Mouse (Mus musculus) frontal cortex, postnatal 14 days (tissue): ENCODE results near the gene Pde4d.

Source experiments
- DNase-seq, 2 experiments: peaks; one replicate each; pipeline ENCODE4 v3.0.0; 2022; ENCODE audit warnings: low spot score in 2 of 2

The Pde4d gene

GRCm38 (mm10) chr13:109402396-109402795 is 952.6 kb downstream of the Pde4d start:
- DNase-seq: no peak

DNA sequence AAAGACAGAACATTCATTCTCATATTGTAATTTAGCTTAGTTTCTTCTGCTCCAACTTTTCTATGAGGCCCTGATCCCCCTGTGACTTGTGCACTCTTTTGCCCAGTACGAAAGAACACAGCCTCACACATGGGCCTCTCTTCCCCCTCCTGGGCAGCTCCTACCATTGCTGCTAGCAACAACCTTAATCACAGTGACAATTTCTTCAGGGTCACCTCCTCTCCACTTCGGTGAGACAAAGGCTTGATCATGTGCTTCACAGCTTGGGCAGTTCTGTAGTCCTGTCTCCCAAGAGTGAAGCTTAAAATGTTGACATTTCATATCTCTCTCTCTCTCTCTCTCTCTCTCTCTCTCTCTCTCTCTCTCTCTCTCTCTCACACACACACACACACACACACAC is 953.2 kb downstream of the Pde4d start:
- no peak for DNase-seq

DNA sequence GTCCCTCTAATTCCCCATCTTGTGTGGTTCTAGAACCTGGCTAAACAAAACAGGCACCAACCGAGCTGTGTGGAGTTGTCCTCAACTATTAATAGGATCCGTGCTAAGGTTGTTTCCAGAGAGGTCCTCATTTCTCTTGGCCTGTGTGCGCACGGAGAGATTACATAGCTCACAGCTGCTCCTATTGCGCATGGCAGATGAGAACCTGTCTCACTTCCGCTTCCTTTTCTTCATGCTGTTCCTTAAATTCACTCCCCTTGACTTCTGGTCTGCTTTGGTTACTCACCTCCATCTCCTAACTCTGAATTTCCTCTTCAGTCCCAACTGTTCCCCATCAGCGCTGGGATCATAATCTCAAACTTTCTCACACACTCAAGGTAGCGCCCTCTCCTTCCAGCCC is 956.6 kb downstream of the Pde4d start:
- DNase-seq: no peak

GRCm38 (mm10) chr13:109407371-109407770 is 957.6 kb downstream of the Pde4d start:
- DNase-seq: no peak

DNA sequence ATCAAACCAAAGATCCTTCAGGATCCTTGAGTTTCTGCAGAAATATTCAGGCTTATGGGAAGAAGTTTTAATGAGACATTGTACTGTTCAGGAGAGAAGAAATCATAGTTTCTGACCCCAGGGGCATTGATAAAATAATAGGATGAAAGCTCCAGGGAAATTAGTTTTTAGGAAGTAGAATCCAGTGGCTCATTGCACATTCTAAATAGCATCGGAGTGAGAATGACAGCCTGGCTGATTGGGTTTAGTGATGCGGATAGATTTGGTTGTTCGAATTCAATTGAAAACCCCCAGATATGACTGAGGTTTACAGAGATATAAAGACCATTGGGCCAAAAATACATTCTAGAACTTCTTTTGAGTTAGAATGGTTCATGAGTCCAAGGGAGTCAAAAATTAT is 970.7 kb downstream of the Pde4d start:
- no peak for DNase-seq

- DNase-seq: no peak
Measured at GRCm38 (mm10) chr13:109424906-109425305, 975.2 kb downstream of the Pde4d start.

DNA sequence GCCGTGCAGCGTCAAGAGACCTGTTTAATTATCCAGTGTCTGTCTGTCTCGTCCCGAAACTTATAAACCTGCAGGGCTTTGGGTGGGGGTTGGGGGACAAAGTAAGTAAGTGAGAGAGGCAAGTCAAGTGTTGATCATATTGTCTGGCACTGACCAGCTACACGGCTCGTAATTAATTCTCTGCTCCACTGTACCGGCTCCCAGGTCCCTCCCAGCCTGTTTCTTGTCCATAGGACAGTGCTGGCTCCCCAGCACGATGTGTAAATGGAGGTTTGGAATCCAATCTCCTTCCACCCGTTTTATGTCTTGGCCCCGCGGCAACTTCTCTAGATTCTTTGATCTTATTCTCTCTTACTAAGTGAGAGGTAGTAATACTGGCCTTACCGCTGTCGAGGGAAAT is 975.8 kb downstream of the Pde4d start:
- DNase-seq: no peak

DNA sequence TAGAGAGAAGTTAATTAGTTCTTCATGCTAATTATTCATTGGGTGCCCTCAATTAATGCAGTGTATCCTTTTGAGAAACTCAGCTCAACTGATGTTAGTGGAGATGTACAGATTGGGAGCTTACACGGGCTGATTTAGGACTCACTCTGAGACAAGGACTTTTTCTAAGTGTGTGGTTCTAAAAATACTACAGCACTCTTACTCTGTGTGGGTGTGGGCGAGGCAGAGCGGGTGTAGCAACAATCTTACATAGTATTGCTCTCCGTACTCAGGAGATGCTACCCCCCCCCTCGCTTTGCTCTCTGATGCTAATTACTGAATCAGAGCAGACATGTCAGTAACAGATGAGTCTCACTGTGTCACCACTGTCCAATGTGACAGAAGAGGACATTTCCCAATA is 976.3 kb downstream of the Pde4d start:
- DNase-seq: no peak

DNA sequence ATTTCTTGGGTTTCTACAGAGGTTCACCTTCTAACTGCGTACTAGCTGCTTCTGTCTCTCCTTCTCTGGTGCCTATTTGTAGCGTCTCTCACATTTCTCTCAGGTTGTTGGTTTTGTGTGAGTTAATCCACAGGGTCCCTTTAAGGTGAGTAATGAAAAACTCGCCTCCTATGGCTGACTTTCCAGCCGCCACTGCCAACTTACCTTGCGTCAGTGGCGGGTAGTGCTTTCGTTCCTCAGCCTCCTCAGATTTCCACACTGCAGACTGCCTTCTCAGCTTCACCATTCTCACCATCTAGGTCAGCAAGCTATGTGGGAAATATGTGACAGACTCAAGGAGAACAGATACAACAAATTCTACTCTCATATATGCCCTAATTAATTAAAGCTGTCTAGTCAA is 977.8 kb downstream of the Pde4d start:
- DNase-seq: no peak

GRCm38 (mm10) chr13:109429544-109429943 is 979.8 kb downstream of the Pde4d start:
- no peak for DNase-seq

GRCm38 (mm10) chr13:109437231-109437776 is 987.6 kb downstream of the Pde4d start:
- no peak for DNase-seq

DNA sequence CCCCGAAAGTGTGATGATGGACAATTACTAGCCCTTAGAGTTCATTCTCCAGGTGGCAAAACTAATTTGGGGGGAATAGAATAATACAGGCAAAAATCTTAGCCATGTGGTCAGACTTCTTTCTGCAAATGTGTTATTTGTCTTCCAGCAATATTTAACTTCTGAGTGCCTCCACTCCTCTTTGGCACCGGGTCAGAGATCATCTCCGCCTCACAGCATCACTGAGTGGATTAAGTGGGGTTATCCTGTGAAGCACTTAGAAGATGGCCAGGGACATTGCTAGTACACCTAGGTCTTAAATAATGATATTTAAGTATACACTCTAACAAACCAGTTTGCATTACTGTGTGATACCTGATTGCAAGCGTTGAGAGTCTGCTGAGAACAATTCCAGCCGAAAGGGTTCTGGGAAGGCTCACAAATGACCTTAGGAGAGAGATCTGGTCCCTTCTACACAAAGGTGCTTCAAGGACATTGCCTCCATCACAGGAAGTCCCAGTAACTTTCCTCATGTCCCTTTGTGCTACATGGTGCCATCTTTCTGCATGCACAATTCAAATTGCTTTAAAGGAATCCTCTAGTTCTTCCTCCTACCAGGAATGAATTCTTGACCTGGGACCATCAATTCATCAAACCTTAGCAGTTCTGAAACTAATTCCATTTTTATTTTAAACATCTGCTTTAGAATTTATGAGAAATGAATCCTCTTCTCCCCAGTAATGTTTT is 989.9 kb downstream of the Pde4d start:
- DNase-seq: no peak

DNA sequence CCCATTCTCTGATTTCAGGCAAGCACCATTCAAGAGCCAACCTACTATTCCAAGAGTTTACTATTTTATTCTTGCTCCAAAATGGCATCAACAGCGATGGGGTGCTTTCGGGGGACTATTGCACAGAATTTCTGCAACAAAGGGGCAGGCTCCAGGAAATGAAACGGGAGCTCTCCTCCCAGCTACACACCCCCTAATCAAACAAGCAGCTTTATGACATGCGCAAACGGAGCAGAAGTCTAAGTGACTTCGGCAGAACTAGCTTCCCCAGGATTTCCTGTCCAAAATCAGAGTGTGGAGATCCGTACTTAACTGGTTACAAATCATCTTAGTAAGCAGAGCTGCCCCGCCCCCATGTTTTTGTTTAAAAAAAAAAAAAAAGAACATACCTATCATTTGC is 990.6 kb downstream of the Pde4d start:
- peak; percentile 35 to 43 for DNase-seq

DNA sequence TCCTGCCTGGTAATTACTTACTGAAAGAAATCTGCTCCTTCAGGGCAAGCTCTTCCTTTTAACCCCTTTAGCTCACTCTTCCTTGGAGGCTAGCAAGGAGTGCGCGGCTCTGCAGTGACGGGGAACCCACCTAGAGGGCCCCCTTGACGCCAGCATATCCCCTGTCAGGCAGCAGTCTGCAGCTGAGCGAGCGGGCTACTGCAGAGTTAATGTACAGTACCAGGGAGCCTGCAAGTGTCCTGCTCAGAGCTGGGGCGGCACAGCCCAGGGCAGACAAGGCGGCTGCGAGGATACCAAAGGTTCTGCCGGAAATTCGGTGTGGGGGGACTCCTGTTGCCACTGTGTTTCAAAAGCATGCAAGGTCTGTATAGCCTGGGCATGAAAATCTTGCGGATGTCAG is 991.1 kb downstream of the Pde4d start:
- DNase-seq: peak; percentile 78 to 81

- DNase-seq: peak in 1 of 2 experiments; percentile 16
Measured at GRCm38 (mm10) chr13:109441401-109441973, 991.7 kb downstream of the Pde4d start.

DNA sequence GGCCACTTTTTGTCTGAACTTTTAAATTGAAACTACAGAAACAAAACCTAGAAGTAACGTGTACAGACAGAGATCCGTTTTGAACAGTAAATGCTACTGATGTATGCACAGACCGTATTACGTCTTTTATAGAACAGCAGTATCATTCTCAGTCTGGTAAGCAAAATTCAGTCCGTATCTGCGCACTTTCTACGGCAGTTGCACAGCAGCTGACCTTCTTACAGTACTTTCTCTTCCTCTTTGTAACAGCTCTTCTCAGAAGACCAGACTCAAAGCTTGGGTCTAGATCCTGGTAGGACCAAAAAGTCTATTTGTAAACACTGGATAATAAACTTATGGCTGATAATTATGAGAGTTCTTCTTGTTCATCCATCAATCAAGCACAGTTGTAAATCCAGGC is 996.4 kb downstream of the Pde4d start:
- no peak for DNase-seq

DNA sequence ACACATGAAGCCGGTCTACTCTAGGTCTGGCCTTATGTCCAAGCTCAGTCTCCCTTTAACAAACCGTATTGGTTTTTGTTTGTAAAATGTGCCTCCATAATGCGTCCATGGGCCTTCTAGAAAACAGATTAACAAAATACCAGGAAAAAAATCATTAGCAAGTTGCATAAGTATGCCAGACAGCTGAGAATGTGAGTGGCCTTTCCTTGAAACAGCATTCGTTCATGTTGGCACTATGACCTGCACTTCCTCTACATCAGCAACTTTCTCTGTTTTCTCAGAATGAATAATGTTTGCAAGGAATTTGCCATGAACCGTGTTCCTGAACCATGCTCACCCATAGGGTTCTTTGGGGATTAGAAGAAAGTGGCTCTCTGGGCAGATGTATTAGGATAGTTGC is 998.4 kb downstream of the Pde4d start:
- no peak for DNase-seq

DNA sequence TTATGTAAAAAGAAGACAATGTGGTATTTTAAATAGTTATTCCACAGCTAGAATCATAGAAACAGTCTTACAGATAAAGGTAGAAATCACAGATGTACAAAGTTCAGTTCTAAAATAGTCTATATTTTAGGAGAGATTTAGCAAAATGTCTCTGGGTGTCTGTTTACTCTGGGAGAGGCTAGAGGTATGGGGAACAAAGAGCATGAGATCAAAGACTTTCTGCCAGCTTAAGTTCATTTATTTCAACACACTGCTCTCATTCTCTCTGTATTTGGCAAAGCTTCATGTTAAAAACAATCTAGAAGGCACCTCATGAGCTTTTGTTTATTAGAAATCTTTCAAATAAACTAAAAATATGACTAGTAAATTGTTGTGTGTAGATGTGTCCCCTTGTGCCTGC is 1024.6 kb downstream of the Pde4d start:
- no peak for DNase-seq

DNA sequence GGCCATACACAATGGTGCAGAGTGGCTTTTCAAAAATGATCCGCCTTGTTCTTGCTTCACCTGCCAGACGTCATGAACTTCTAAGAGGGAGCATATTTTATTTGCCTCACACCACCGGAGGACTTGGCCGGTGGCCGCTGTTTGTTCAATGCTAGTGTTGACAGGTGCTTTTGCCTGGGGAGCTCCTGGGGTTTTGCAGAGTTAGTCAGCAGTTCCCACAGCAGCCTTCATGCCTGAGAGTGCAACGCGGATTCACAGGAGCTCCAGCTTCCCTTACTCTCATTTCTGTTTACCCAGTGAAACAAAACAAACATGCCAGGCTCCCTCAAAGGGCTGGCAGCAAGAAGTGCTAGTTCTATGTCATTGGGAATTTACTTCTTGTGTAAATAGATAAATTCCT is 1031.7 kb downstream of the Pde4d start:
- no peak for DNase-seq

- DNase-seq: no peak
Measured at GRCm38 (mm10) chr13:109486166-109486565, 1036.4 kb downstream of the Pde4d start.

DNA sequence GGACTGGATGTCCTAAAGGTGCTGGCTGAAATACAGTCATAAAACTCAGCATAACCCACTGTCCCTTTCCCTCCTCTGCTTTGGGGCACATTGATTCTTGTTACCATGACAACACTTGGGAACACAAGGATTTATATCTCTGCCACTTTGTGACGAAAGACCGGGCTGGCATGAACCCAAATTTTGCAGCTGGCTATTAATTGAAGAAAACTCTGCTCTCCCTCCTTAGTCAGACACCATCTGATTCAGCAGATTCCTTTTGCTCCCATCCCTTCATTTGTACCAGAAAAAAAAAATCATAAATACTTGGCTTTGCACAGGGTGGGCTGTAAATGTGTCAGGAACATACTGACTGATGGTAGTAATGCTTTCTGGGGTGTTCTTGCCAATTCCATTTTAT is 1037.6 kb downstream of the Pde4d start:
- DNase-seq: peak; percentile 23 to 36

DNA sequence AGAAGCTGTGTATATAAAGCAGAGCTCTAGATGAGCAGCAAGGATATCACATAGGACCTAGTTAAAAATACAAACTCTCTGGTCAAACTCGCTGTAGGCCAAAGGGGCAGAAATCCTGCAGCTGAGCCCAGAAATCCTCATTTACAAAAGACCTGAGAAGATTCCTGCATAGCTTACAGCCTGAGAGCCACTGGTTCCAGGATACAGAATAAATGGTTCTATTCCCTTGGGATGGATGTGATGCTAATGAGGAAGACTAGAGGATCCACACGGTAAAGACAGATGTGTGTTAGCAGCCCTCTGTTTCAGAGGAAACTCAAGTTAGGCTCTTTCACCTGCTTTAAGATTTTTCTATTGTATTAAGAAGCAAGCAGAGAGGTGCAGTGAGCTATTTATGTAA is 1041.1 kb downstream of the Pde4d start:
- no peak for DNase-seq

GRCm38 (mm10) chr13:109491829-109492228 is 1042.1 kb downstream of the Pde4d start:
- DNase-seq: no peak

DNA sequence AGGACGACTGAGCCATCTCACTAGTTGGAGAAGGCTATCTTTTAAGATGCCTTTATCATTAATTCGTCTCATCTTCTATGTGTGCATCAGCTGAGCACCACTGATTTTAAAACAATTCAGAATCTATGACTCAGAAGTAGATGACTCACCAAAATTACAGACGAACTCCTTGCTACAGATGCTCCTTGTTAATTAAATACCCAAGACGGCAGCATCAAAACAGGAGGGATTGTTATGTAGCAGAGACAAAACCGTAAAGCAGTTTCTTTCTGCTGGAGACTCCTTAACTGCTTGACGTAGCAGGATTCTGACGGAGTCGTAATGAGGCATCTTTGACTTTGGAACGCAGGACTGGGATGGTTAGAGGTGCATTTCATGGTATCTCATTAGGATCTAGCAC is 1050.6 kb downstream of the Pde4d start:
- no peak for DNase-seq
